Mouse (Mus musculus) CH12.LX (cell line): ENCODE measurements around the gene Trpm5.

Experiments used
- CTCF ChIP-seq, 2 experiments: IDR thresholded peaks in 1 of 2; conservative IDR thresholded peaks in 1 of 2; 2 replicates each; pipeline ENCODE4 v1.5.1; 2011 to 2012; ENCODE audit warnings: low read depth in 2 of 2, low read length in 2 of 2, improper control_type of control experiment in 1 of 2, inconsistent platforms in 1 of 2, mild to moderate bottlenecking in 1 of 2, moderate library complexity in 1 of 2
- NRF1 ChIP-seq: IDR thresholded peaks from 2 replicates; pipeline ENCODE4 v1.6.1; 2014; ENCODE audit warnings: low read depth, mild to moderate bottlenecking, inconsistent platforms, low read length, improper control_type of control experiment, moderate library complexity
- PAX5 ChIP-seq: IDR thresholded peaks from 2 replicates; pipeline ENCODE4 v1.6.1; 2012; ENCODE audit warnings: low read length, inconsistent platforms, mixed read lengths
- RCOR1 ChIP-seq: conservative IDR thresholded peaks from 2 replicates; pipeline ENCODE4 v1.6.1; 2012; ENCODE audit warnings: low read depth, mild to moderate bottlenecking, inconsistent platforms, low read length, improper control_type of control experiment
- SIN3A ChIP-seq: IDR thresholded peaks from 2 replicates; pipeline ENCODE4 v1.6.1; 2012; ENCODE audit warnings: low read length, improper control_type of control experiment, inconsistent platforms

- TF ChIP-seq NRF1 (no peak), CTCF (conservative IDR thresholded peaks at IDR 0.05 in 1 of 2, IDR thresholded peaks at IDR 0.05 in 1 of 2; ENCODE audit: low read depth in 2 of 2, low read length in 2 of 2) (peak; percentile 64 to 81), SIN3A (no peak), RCOR1 (no peak), PAX5 (no peak)
Observed at GRCm38 (mm10) chr7:143094592-143095553, at the start of gene Trpm5.
